Mouse (Mus musculus): ENCODE results near the gene Rac2.

The Rac2 gene

GRCm38 (mm10) chr15:78588900-78589299 is 16.3 kb upstream of the Rac2 start:
- DNase-seq (ENCODE audit: extremely low read depth, low read depth, low spot score): no peak

DNA sequence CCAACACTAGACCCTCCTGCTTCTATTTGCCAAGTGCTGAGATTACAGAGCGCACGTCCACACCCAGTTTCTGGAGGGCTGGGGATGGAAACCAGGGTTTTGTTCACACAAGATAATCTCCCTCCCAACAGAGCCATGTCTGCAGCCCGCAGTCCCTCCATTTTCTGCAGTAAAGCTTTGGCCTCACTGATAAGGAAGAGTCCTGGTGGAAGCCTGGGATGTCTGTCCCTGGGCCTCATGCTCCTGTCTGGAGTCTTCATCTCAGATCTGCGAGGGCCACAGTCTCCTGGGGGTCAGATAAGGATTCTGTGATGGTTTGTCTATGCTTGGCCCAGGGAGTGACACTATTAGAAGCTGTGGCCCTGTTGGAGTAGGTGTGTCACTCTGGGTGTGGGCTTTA is 15.5 kb upstream of the Rac2 start:
- DNase-seq (ENCODE audit: extremely low read depth, low read depth, low spot score): no peak

GRCm38 (mm10) chr15:78587050-78587994 is 14.7 kb upstream of the Rac2 start:
- no peak for DNase-seq (ENCODE audit: extremely low read depth, low read depth, low spot score)

DNA sequence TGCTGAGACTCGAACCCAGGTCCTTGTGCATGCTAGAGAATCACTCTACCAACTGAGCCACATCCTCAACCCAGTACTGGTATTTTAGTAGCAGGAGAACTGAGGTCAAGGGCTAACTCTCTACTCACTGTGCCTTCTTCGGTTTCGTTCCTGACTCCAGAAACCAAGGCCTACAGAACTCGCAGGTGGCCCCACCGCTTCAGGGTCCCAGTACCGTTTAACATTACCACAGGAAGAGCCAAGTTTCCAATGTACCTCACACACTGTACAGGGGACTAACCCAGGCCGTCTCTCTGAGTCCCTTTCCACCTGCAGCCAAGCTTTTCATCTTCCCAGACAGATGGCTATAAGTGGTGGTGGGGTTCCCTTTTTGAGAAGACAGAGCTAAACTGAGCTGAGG is 12.8 kb upstream of the Rac2 start:
- DNase-seq (ENCODE audit: extremely low read depth, low read depth, low spot score): no peak

- DNase-seq (ENCODE audit: extremely low read depth, low read depth, low spot score): no peak
These were observed 10.8 kb upstream of the Rac2 start for GRCm38 (mm10) chr15:78583352-78583751.

- no peak for DNase-seq (ENCODE audit: extremely low read depth, low read depth, low spot score)
These were observed 3.8 kb upstream of the Rac2 start for GRCm38 (mm10) chr15:78576284-78576810.

DNA sequence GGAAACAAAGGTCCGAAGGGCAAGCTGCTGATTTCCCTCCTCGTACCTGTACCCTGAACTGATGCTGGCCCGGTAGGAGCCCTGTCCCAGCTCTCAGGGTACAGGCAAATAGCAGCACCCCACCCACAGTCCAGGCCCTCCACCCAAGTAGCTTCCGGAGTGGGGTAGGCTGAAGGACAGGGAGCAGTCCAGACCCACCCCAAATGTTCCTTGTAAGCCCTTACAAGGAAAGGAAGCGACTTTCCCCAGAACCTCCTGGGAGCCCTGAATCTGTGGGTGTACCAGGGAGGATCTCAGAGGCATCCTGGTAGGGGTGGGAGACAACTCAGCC is 348 bp downstream of the Rac2 start:
- DNase-seq (ENCODE audit: extremely low read depth, low read depth, low spot score): no peak

DNA sequence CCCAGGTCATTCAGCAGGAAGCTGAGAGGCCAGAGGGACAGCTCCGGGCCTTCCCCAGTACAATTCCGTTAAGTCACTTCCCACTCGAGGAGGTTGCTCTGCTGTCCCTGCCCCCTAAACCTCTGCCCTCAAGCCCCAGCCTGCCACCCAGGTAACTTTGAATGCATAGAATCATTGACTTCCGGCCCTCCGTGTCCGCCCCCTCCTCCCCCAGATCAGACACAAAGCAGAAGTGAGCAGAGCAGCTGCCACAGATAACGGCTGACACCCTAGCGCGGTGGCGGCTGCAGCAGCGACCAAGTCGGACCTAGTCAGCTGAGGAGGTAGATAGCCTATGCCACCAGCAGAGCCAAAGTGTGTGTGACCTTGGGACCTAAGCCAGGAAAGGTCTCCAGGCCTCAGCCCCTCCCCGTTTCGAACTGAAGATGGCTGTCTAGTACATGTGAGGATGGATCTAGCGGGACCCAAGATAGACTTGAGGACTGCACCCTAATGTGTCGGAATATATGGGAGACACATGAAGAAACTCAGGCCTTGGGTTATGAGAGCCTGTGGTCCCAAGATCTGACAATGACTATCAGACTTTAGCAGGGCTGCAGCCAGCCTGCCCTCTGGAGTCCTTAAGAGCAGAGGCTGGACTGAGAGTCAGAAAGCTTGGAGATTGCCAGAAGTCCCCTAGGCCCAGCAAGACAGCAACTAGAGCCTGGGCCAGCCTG is 871 bp downstream of the Rac2 start:
- DNase-seq (ENCODE audit: extremely low read depth, low read depth, low spot score): no peak

DNA sequence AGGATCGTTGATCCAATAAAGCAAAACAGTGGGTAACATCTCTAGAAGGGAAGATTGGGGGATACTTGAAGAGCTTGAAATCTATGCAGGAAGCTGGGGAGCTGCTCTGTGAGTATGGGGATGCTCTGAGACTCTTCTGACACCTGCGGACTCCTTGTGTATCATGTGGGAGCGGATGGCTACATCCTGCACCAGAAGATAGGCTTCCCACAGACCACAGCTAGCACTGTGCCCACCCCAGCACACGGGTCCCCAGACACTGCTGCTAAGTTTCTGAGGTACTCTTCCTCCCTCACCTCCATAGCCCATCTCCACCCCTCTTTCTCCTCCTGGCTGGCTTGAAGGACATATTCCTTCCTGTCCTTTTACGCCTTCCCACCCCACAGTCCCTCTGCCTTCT is 2.4 kb downstream of the Rac2 start:
- no peak for DNase-seq (ENCODE audit: extremely low read depth, low read depth, low spot score)

DNA sequence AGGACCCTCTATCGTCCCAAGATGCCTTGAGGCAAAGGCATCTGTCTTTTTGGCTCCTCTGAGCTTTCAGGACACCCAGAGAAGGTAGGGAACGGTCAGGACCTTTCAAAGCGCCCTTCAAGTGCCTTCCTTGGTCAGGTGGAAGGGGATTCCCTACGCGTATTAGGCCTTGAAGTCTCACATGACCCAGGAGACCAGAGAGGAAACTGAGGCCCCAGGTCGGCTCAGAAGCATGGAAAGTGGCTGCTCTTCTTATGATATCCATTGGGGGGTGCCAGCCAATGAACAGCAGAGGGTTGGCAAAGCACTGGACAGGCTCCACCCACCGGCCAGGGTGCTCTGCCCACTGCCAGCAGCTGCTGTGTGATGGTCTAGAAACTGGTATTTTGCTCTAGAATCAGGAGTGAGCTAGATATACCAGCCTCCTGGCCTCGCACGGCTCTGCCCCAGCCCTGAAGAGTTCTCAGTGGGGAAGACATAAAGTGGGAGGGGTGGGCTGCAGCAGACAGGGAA is 4.9 kb downstream of the Rac2 start:
- no peak for DNase-seq (ENCODE audit: extremely low read depth, low read depth, low spot score)

- no peak for DNase-seq (ENCODE audit: extremely low read depth, low read depth, low spot score)
These were observed 7.7 kb downstream of the Rac2 start for GRCm38 (mm10) chr15:78564764-78565435.

DNA sequence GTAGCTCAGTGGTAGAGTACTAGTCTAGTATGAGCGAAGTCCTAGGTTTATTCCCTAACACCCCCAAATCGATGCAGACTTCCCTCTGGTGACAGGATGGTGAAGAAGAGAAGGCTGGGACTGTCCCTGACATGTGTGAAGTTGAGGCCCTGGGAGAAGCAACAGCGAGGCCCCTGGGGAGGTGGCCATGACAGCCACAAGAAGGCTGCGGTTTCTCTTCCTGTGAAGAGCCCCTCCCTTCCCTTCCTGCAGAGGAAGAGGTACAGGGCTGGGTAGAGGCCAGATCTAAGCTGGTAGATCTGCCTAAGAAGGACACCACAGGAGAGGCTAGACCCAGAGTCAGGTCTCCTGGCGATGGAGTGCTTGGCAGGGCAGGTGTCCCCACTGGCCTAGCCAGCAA is 8.6 kb downstream of the Rac2 start:
- no peak for DNase-seq (ENCODE audit: extremely low read depth, low read depth, low spot score)

DNA sequence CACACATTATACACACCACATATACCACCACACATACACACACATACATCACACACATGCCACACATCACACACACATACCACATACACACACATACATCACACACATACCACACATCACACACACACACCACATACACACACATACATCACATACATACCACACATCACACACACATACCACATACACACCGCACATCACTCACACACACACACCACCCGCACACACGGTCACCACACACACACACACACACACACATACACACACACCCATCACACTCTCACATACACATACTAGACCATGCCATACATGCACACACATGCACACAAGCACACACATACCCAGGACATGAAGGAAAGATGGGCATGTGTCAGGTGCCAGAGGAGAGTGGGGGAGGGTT is 9.2 kb downstream of the Rac2 start:
- no peak for DNase-seq (ENCODE audit: extremely low read depth, low read depth, low spot score)

GRCm38 (mm10) chr15:78559141-78559979 is 13.2 kb downstream of the Rac2 start:
- no peak for DNase-seq (ENCODE audit: extremely low read depth, low read depth, low spot score)

GRCm38 (mm10) chr15:78557693-78558535 is 14.7 kb downstream of the Rac2 start:
- no peak for DNase-seq (ENCODE audit: extremely low read depth, low read depth, low spot score)

DNA sequence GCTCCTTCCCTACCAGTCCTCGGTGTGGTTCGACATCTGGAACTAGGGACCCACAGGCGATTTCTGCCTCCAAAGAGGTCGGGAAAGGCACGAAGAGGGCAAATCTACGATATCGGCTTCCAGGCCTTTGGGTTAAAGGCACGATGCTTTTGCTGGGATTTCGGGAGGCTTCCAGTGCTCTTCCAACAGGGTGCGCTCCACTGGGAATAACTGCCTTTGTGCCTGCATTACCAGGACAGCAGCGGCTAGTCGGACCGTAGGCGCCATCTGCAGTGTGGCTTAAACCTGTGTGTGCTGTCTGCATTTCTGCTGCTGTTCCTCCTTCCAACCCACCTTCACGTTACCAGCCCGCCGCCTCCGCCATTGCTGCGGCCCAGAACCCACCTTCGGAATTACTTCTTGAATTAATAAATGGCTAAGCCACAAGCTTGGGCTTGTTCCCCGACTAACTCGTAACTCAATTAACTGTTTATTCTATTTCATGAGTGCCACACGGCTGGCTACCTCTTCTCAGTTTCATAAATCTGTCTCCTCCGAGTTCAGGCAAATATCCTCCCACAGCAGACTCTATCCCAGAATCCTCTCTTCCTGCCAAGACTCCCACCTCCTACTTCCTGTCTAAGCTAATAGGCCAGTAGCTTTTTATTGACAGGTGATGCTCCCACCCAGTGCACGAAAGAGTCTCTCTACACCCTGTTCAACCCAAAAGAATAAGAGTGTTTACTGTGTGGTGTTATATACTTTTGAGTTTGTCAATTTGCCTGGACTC is 17.9 kb downstream of the Rac2 start:
- no peak for DNase-seq (ENCODE audit: extremely low read depth, low read depth, low spot score)

DNA sequence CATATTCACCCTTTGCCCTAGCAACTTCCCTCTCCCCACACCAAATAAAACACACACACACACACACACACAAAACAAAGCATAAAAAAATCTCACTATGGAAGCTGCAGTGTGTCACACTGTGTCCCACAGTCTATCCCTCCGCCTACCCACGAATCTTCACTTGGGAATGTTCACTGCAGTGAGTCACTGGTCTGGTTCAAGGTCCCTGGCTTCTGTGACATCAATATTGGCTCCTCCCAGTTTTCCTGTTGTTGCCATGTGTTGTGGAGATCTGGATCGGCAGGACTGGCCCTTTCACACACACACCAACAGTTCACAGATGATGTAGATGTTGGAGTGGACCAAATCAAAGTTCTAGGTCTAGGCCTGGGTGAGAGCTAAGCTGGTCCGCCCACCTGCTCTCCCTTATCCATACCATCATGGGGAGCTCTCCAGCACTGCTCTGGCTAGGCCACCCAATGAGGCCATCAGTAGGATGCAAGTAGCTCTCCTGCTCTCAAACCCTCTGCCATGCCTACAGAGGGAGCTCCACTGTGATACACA is 23.3 kb downstream of the Rac2 start:
- DNase-seq (ENCODE audit: extremely low read depth, low read depth, low spot score): no peak

DNA sequence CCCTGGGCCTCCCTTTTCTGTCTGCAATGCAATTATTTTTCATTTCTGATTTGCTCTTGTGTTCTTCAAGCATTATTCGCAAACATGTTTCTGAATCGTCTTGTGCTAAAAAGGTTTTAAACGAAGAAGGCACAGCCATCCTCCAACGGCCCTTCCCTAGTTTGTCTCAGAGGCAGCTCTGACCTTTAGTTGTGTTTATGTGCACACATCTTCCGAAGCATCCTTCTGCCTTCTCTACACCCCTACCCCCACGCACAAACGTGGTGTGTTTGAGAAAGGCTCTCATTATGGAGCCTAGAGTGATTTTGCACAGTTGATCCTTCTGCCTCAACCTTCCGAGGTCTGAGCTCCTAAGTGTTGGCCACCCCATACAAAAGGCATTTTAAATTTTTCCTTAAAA is 23.9 kb downstream of the Rac2 start:
- DNase-seq (ENCODE audit: extremely low read depth, low read depth, low spot score): no peak

- no peak for DNase-seq (ENCODE audit: extremely low read depth, low read depth, low spot score)
These were observed 24.3 kb downstream of the Rac2 start for GRCm38 (mm10) chr15:78548336-78548665.
